Mouse (Mus musculus): ENCODE data around the gene 1700022I11Rik.

1700022I11Rik gene

DNA sequence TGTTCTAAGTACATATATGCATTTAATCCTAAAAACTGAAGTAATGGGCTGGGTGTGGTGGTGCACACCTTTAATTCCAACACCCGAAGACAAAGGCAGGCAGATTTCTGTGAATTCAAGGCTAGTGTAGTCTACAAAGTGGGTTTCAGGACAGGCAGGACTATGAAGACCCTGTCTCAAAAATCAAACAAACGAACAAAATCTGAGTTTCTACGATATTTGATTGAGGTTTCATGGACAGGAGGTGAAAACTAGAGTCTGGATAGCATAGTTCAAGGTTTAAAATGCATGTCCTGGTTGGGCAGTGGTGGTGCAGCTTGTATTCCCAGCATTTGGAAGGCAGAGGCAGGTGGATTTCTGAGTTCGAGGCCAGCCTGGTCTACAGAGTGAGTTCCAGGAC is at the start of gene 1700022I11Rik:
Gene 1700022I11Rik (plus strand): TSS at position 301 of the 400 bp plus-strand sequence.
- no peak for DNase-seq (ENCODE audit: low read depth)

DNA sequence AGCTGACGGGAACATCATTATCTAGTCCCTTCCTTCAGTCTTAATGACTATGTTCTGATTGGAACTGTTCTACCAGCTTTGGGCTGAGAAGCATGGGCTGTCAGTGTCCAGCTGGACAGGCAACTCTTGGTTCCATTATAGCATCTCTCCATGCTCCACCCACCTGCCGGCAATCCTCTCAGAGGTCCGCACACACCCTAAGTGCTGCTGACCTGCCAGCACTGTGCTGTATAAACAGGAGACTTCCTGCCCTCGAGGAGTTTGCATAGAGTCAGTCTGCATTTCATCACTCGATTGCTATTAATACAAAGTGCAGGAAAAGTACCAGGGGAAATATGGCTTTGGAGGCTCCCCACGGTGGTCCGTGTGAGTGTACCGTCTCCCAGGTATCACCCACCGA is 48.7 kb upstream of the 1700022I11Rik start:
- no peak for DNase-seq (ENCODE audit: low read depth)

DNA sequence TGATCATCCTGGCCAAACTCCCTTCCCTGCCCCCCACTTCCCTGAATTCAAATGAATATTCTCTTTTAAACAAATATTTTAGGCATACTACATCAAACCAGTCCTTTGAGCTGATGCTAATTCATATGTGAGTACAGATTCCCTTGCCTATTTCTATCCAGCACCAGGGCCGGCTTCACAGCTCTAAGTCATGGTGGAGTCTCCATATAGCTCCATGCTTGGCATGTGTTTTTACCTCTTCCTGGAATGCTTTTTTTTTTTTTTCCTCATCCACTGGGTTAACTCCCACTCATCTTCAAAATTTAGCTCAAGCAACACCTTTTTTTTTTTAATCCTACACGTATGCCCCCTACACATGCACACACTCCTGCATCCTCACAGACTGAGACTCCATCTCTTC is 47.9 kb upstream of the 1700022I11Rik start:
- DNase-seq (ENCODE audit: low read depth) = no peak

DNA sequence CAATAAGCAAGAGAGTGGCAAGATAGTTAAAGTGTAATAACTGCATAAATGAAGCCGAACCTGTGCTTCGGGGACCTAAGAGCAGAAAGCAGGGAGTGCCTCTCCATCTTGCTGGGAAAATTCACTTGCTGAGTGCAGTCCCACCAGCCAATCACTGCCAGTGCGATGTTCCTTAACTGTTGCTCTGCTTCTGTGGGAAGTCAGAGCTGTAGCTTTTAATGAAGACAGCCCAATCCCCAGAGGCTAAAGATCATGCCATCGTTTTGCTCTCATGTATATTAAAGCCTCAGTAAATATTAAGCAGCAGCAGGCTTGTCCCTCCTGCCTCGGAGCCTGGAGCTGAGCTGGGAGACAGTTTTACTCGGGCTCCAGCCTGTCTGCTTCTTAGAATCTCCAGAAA is 47.3 kb upstream of the 1700022I11Rik start:
- DNase-seq (ENCODE audit: low read depth) = no peak

DNA sequence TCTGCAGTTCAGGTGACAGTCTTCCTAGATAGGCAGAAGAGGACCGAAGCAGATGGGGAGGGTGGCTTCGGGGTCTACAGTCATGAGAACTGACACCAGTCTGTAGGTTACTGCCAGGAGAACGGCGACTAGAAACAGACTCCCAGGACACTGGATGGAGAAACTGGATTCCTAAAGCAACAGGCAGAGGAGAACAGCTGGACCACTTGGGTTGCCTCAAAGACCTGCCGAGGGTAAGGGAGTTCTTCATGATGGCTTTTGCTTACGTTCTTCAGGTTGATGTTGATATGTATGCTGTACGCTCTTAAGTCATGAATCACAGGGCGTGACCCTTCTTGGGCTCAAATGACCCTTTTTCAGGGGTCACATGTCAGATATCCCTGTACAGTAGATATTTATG is 46.9 kb upstream of the 1700022I11Rik start:
- no peak for DNase-seq (ENCODE audit: low read depth)

DNA sequence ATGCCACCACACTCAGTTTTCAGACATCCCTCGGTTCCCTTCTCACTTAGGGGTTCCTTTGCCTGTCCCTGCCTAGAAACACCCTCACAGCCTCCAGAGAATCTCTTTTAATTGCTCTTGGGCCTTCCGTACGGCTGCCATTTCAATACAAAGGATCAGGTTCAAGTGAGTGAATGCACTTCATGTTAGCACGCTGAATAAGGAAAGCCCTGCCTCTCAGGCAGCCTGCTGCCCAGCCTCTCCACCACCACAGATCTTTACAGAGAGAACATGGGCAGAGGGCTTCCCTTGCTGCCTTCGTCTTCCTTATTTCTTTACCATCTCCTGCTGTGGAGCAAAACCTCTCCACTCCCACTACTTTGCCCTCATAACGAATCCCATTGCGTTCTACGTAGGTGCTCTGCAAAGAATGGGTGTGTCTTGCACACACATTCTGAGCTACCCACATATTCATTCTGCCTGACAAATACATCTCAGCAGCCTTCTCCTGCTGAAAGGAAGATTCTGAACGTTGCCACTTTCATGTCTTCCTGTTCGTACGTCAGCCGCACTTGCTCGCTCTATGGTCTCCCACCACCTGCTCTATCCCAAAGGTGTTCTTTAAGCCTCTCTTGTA is 45.2 kb upstream of the 1700022I11Rik start:
- DNase-seq (ENCODE audit: low read depth) = no peak

DNA sequence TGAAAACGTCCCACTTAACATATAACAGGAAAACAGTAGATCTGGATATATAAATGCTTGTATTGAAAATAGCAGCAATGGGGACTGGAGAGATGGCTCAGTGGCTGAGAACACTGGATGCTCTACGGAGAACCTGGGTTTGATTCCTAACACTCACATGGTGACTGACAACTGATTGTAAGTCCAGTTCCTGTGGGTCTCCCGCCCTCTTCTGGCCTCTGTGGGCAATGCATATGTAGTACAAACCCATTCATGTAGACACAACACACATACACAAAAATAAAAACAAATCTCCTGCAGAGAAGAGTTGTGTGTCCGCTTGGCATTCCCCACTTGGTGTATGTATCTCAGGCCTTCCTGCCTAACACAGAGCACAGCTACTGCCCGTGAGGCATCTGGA is 41.2 kb upstream of the 1700022I11Rik start:
- DNase-seq (ENCODE audit: low read depth) = no peak

DNA sequence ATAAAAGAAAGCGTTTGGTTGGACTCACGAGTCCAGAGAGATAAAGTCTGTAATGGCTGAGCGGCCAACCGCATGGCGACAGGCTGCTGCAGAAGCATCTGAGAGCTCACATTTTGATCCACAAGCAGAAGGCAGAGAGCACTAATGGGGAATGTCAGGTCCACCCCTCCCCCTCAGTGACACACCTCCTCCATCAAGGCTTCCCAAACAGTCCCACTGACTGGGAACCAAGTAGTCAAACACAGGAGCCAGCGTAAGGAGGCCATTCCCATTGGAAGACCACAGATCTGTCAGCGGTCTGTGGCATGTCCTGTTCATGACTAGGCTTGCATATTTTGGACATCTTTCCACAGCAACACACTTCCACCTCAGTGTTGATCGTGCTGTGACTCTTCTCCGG is 40.5 kb upstream of the 1700022I11Rik start:
- DNase-seq (ENCODE audit: low read depth) = no peak

DNA sequence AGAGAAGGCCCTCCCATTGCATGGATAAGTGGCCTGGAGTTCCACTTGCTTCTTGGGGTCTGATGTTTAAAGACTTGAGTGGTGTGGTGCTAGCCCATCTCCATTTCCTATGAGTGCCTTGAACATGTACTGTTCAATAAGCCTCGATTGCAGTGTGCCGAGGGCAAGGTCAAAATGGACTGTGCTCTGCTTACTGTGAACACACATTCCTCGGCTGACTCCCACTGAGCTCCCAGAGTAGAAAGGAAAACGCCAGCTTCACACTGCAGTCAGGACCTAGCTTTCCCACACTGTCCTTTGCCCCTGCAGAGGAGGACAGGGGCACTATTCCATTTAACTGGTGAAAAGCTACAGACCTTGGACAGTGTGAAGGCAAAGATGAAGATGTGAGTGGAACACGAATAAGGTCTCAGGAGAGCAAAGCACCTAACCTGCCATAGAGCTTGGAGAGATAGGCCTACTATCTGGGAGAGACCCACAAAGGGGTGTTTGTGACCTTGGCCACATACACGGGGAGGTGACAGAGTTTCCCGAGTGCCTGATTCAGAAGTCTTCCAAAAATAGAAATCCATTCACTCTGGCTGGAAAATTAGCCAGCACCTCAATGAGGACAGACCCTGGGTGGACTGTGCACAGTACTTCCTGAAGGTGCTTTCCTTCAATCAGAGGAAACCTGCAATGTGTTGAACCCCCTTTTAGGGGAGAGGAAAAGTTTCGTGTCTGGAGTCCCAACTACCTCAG is 37.0 kb upstream of the 1700022I11Rik start:
- DNase-seq (ENCODE audit: low read depth) = no peak

DNA sequence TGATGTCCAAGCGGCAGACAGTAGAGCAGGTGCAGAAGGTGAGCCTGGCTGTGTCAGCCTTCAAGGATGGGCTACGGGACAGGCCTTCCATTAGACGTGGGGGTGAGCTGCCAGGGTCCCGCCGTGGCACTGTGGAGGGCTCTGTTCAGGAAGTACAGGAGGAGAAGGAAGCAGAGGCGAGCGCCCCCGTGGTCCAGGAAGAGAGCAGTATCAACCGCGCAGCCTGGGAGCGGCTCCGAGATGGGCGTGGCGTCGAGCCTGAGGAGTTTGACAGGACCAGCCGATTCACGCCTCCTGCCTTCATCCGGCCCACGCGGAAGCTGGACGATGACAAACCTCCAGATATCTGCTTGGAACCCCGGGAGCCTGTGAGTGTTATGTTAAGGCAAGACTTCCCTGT is 35.8 kb upstream of the 1700022I11Rik start:
- DNase-seq (ENCODE audit: low read depth) = no peak

DNA sequence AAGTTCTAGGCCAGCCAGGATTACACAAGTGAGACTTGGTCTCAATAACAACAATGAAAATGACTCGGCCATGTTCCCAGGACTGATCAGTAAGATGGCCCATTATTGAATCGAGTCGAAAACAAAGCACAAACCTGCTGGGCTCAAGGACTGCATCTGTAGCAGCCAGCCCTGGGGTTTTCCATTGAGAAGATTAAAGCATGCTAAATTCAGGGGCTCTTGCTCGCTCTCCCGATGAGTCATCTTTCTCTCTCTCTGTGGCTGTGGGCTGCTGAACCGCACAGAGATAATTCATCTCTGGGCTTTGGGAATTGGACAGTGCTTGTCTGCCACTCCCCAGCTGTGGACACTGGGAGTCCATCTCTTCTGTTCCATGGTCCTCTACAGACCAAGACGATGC is 28.0 kb upstream of the 1700022I11Rik start:
- no peak for DNase-seq (ENCODE audit: low read depth)

DNA sequence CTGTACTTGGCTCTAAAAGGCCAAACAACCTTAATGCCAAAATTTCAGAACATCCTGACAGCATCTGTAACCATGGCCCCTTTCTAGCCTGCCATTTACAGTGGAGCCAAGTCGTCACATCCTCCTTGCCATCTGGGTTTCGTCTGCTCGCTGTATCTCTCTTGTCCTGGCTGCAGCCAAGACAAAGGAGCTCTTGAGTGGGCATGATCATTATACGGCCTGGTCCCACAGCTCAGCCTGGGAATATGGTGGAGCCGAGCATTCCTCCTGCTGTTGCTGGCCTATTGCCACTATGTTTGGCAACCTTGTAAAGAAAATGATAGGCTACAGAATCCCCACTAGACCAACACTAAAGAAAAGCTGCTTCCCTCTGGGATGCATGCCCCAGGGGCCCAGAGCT is 26.1 kb upstream of the 1700022I11Rik start:
- DNase-seq (ENCODE audit: low read depth) = no peak

DNA sequence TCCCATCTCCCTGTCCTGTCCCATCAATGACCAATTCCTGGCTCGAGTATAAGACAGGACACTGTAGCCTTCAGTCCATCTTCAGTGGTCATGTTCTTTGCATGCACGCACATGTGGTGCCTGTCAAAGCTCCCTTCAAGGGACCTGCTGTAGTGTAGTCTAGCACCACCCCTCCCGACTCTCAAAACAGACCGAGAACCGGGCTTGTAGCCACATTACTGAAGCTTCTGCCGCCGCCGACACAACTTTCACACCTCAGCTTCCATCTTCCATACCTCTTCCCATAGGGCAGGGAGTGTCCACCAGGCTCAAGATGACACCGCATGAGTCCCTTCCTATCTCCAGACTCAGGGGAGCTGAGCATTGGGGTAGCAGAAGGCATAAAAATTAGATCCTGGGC is 25.2 kb upstream of the 1700022I11Rik start:
- DNase-seq (ENCODE audit: low read depth) = no peak

DNA sequence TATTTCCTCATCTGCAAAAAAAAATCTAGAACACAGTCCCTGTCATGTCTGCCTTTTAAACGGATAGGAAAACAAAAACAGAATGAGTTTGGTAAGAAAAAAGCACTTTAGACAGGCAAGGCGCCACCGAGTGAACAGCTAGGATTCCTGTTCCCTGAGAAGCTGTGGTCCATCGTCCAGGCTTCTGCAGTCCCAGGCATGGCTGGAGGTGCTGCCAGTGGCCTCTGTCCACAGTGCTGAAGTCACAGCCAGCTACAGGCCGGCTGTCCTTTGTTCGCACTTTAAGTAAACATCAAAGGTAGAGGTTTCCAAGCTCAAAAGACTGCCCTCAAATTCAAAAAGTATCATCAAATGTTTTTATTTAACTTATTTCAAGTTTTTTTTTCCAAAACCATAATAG is 24.4 kb upstream of the 1700022I11Rik start:
- DNase-seq (ENCODE audit: low read depth) = no peak

DNA sequence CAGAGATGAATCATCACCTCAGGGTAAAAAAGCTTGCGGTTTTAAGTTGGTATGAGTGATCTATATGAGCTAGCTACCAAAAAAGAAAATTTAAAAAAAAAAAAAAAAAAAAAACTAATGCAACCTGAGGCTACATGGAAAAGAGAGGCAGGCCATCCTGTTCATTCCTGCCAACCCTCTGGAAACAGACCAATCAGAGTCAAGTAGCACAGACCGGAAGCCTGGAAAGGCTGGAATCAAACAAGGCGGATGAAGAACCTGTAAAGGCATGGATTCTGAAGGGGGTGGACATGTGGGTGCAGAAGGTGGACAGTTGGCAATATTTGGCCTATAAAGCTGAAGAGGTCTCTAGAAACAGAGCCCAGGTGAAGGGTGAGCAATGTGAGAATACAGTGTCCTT is 24.0 kb upstream of the 1700022I11Rik start:
- no peak for DNase-seq (ENCODE audit: low read depth)

DNA sequence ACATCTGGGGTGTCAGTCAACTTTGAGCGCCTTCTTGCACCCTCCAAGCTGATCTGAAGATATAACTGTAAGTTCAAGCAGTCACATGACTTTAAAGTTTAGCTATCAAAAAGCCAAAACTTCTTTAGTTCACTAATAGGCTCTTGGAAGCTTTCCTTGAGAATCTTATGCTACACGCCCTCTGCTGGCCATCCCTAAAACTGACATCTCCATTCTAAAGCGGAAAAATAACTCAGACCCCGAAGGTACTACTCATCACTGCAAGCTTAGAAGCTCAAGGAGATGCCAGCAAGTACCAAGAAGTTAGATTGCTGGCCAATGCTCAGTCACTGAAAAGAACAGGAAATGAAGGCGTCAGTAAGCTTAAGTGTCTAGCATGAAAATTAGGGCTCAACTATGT is 23.5 kb upstream of the 1700022I11Rik start:
- DNase-seq (ENCODE audit: low read depth) = no peak

DNA sequence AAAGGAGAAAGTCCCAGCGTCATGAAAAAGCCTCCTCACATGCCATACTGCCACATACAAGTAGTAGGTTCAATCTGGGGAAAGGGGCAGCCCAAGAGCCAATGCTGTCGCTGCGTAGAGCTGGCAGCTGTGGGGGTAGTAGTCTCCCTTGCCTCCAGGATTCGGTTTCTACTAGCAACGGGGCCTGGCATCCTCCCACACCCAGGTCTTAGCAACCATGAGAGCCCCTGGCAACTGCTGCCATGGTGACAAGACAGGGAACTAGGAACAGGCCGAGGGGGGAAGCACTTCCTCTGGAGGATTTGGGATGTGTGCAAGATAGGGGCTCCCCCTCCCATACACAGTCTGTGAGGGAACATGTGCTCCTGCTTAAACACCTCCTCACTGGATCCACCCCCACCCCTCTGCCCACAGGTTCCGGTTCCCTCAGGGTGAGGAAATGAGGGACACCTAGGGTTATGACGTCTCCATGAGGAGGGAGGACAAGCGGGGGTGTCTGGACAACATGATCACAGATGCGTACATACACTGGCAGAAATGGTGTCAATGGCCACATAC is 22.6 kb upstream of the 1700022I11Rik start:
- DNase-seq (ENCODE audit: low read depth) = no peak

DNA sequence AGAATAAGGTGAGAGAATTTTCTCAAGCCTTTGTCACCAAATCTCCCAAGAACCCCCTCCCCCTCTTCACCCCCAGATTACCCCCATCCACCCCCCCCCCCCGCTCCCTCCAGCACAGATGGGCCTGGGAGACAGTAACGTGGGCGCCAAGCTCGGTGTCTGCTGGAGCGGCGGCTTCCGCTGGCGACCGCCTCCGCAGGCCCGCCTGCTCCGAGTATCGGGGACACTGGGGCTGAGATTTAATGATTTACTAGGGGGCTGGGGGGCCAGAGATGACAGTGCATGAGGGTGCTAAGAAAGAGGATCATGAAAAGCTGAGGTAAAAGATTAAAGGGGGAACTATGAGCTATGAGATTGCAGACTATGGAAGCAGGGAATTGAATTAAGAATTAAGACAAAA is 20.9 kb upstream of the 1700022I11Rik start:
- DNase-seq (ENCODE audit: low read depth) = no peak

DNA sequence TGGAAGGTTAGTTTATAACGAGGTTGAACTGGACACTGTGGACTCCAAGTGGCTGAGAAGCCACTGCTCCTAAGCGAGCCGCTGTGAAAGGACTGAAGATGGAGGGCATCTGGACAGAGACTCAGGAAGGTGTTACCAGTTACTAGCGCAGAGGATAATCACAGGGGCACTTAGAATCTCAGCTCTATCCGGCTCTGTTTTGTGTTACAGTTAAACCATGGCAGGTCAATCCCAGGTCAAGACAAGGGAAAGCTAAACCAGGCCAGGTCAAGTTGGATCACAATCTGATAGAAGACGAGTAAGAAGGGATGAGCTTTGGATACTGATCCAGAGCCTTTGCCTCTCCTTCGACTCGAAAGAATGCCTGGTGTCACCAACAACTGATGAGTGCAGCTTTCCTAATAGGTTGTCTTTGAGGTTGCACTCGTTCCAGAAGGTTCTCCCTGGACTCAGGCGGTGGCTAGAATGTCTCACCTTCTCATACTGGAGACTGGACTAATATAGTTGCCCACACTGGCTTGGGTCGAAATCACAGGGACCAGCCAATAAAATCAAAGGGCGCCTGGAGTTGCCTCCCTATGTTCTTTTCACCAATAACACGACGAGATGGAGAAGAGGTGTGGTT is 20.2 kb upstream of the 1700022I11Rik start:
- no peak for DNase-seq (ENCODE audit: low read depth)

DNA sequence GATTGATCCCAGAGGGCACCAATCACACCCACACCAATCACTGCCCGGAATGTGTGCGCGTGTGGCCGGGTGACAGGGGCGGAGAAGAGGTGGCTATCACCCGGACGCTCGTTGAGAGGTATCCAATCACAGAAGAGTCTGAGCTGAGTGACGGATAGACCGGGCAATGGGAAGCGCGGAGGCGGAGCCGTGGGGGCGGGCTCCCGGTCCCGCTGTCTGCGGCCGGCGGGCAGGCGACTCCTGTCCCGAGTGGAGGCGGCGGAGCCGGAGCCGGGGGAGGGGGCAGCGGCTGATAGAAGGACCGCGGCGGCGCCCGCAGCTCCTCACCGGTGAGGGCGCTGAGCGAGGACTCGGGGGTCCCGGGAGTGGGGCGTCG is 19.7 kb upstream of the 1700022I11Rik start, which contains the start of gene Dnajb5:
Gene Dnajb5 (plus strand): TSS at position 139 of the 376 bp plus-strand sequence.
- DNase-seq (ENCODE audit: low read depth) = peak; percentile 97

DNA sequence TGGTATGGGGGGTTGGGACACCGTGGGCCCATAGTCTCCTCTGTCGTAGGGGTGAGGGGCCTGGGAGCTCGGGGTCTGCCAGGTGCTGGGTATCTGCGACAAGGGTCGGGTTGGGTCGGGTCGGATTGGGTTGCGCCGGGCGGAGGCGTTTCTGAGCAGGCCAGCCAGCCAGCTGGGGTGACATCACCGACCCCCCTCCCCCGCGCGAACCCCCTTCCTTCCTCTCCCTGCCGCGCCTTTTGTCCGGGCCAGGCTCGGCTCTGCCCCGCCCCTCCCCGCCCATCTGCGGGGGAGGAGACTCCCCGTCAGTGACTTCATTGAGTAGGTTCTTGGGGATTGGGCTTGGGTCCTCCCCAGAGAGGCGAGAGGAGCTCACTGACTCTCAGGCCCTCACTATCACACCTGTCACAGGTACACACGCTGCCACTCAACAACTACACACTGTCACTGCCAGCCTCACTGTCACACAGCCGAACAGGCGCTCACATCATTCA is 19.3 kb upstream of the 1700022I11Rik start:
- DNase-seq (ENCODE audit: low read depth) = peak; percentile 51

DNA sequence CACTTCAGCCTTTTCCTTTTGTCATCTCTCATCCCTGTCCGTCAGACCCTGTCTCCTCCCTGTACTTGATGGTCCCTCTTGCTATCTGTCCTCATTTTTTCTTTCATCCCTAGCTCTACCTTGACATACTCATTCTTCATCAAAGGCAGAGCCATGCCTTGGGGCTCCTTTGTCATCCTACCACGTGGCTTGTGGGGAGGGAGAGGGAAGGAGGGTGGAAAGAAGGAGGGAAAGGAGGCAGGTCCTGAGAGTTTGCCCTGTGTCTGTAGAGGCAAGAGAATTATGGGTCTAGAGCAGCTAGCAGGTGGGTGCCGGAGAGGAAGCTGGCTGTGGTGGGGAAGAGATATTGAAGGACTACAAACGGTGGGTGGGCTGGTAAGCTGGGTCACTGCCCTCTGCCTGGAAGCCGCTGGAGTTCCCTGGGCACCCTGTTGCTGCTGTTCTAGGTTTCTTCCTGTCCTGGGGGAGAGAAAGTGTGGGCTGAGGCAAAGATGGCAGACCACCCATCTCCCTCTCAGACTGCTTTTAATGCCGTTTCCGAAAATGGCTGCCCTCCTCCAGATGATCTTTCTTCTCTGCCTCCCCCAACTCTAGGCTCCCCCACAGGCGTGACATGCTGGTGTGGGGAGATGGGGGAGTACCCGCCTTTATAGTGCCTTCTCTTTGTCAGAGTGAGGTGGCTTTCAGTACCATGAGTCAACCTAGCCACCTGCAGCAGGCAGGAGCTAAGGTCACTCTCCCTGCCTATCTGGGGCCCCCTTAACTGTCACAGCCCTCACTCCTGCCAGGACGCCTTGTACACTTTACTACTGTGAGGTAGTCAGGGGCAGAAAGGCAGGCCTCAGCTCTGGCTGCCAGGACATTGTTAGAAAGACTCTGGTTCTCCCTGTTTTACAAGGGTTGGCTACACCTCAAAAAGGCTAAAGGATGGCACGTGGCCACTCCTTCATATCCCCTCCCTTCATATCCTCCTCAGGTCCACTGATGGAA is 17.9 kb upstream of the 1700022I11Rik start:
- no peak for DNase-seq (ENCODE audit: low read depth)

All from fibroblast of lung, adult 2 months (primary cell).